Mouse (Mus musculus): ENCODE results near the gene Prdm1.

GRCm38 (mm10) chr10:44565971-44566370, 37.7 kb upstream of the Prdm1 start:
- TF ChIP-seq CTCF (IDR thresholded peaks at IDR 0.05; ENCODE audit: borderline replicate concordance, control insufficient read depth, extremely low read depth, insufficient read depth, low read length, poor library complexity) (no peak), POLR2A (IDR thresholded peaks at IDR 0.05; ENCODE audit: control insufficient read depth, extremely low read depth, insufficient read depth, low read length, poor library complexity) (no peak)

All from thymus, adult 2 months (tissue).